Mouse (Mus musculus) lung, adult 2 months (tissue): ENCODE measurements around the gene Adipoq. TPM values are rescaled to one million over a fixed set of nuclear protein-coding genes. Genes with fewer than 3 reads are reported as not detected.
"Not testable (repeated sequence)": the region's sequence is repeated elsewhere in the genome, so short reads cannot be mapped to it uniquely, and the experiment has no call there.

Experiments
- DNase-seq: peaks from one replicate; pipeline ENCODE4 v3.0.0; 2022
- H3K4me1 ChIP-seq: fragments of 200-500 bp; 2 replicates; pipeline ENCODE4 v1.6.1; 2011; ENCODE audit warnings: low read length; ENCODE audit not compliant: control insufficient read depth, insufficient read depth
- H3K4me3 ChIP-seq: fragments of 200-500 bp; replicated peaks from 2 replicates; pipeline ENCODE3; 2011; ENCODE audit warnings: low read depth, mild to moderate bottlenecking, control low read depth, low read length; ENCODE audit errors: extremely low read depth
- CTCF ChIP-seq: fragments of 200-500 bp; IDR thresholded peaks from 2 replicates; pipeline ENCODE4 v1.5.1; 2011; ENCODE audit warnings: mild to moderate bottlenecking, low read length, control low read depth; ENCODE audit not compliant: insufficient read depth
- POLR2A ChIP-seq: fragments of 200-500 bp; IDR thresholded peaks from 2 replicates; pipeline ENCODE4 v1.6.1; 2011; ENCODE audit warnings: low read depth, mild to moderate bottlenecking, control low read depth, low read length, borderline replicate concordance; ENCODE audit errors: extremely low read depth
- WGBS: fragments of 180-500 bp; shearing (Covaris S2); methylation state at CpG from one replicate; pipeline ENCODE4 v1.1.7; 2018; 5-methylcytosine and 5-hydroxymethylcytosine counted together
- polyA plus RNA-seq: library from polyadenylated mRNA; depleted of rRNA; stranded (reverse); fragments of >200 nt; gene quantifications from 2 replicates; pipeline ENCODE4 v1.2.3, GENCODE M21; 2012

The Adipoq gene
- polyA plus RNA-seq, 1 experiment = 19.3 TPM

DNA sequence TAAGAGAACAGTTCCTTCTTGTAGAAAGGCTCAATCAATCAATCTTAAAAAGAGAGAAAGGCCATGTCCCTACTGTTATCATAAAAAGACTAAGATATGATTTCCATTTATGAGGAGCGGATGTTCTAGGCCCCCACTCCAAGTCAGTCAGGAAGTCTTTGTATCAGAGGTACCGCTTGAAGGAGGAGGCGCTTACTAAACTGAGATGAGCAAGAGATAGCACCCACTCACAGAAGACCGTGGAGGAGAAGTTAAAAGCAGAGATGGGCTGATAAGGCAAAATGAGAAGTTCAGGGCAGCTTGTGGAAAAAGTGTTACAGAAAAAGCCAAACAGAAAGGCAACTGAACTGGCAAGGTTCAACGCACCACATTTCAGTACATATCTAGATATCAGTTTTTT is 28.5 kb downstream of the Adipoq start:
- TF ChIP-seq CTCF = no peak
- 55% methylated on average over 5 of the region's 5 CpGs for WGBS
- no peak for DNase-seq
- Histone ChIP-seq H3K4me3 (no peak overlapping the region), H3K4me1 (peaks cover 3% of the 10 kb centered on the region)

- TF ChIP-seq POLR2A (no peak), CTCF (no peak)
- WGBS = 24% methylated on average over 3 of the region's 3 CpGs
- H3K4me3 ChIP-seq = no peak overlapping the region
- peaks cover 3% of the 10 kb centered on the region for H3K4me1 ChIP-seq
- no peak for DNase-seq
Observed at GRCm38 (mm10) chr16:23175956-23176355, 29.6 kb downstream of the Adipoq start.

GRCm38 (mm10) chr16:23177856-23178255 is 31.5 kb downstream of the Adipoq start:
- H3K4me1 ChIP-seq = peaks cover 5% of the 10 kb centered on the region
- WGBS = 98% methylated on average over 2 of the region's 2 CpGs
- TF ChIP-seq CTCF (no peak), POLR2A (no peak)
- no peak for DNase-seq
- no peak overlapping the region for H3K4me3 ChIP-seq

- 81% methylated on average over 5 of the region's 5 CpGs for WGBS
- Histone ChIP-seq H3K4me1 (peaks cover 5% of the 10 kb centered on the region), H3K4me3 (no peak overlapping the region)
- TF ChIP-seq CTCF (no peak), POLR2A (no peak)
- no peak for DNase-seq
Observed at GRCm38 (mm10) chr16:23178796-23179195, 32.5 kb downstream of the Adipoq start.

GRCm38 (mm10) chr16:23179436-23179835 is 33.1 kb downstream of the Adipoq start:
- 92% methylated on average over 18 of the region's 18 CpGs for WGBS

GRCm38 (mm10) chr16:23181054-23181453 is 34.7 kb downstream of the Adipoq start:
- no peak for TF ChIP-seq POLR2A
- no peak for TF ChIP-seq CTCF
- no peak for DNase-seq
- no peak overlapping the region for H3K4me3 ChIP-seq
- 62% methylated on average over 4 of the region's 4 CpGs for WGBS
- peaks cover 2% of the 10 kb centered on the region; the same call in 1 of the 2 replicates for H3K4me1 ChIP-seq

More at GRCm38 (mm10) chr16:23179436-23179835, 33.1 kb downstream of the Adipoq start:
- not testable (repeated sequence) for DNase-seq, H3K4me1 ChIP-seq, H3K4me3 ChIP-seq

GRCm38 (mm10) chr16:23181487-23181886 is 35.2 kb downstream of the Adipoq start:
- peaks cover 2% of the 10 kb centered on the region; the same call in 1 of the 2 replicates for H3K4me1 ChIP-seq
- no peak overlapping the region for H3K4me3 ChIP-seq
- 65% methylated on average over 3 of the region's 3 CpGs for WGBS
- TF ChIP-seq POLR2A (no peak), CTCF (no peak)
- no peak for DNase-seq

DNA sequence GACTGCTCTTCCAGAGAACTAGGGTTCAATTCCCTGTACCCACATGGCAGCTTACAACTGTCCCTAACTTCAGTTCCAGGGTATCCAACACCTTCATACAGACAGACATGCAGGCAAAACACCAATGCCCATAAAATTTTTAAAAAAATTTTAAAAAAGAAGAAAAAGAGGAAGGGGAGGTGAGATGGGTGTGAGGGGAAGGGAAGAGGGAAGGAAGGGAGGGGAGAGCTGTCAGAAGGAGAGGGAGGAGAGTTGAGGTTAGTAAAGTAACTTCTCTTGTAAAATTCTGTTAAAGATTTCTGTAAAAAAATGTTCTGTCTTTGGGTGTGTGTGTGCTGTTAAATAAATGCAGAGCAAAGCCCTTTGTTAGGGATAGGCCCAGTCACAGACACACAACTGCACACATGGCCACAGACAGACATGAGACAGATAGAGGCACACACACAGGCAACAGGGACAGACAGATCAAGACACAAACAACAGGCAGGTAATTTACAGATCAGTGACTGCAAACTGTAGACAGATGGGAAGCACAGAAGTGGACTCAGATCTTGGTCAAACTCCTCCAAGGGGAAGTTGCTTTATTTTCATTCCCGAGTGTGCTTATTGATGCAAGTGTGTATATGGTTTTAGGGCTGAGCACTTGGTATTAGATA is 35.7 kb downstream of the Adipoq start:
- Histone ChIP-seq H3K4me1 (peaks cover 2% of the 10 kb centered on the region; the same call in 1 of the 2 replicates), H3K4me3 (no peak overlapping the region)
- DNase-seq = no peak
- TF ChIP-seq POLR2A = no peak
- TF ChIP-seq CTCF = no peak
- 73% methylated on average over 1 of the region's 1 CpGs for WGBS

- DNase-seq = no peak
- WGBS = 74% methylated on average over 2 of the region's 2 CpGs
- Histone ChIP-seq H3K4me3 (no peak overlapping the region), H3K4me1 (peaks cover 2% of the 10 kb centered on the region; the same call in 1 of the 2 replicates)
- TF ChIP-seq CTCF (no peak), POLR2A (no peak)
Observed at GRCm38 (mm10) chr16:23185824-23186223, 39.5 kb downstream of the Adipoq start.

DNA sequence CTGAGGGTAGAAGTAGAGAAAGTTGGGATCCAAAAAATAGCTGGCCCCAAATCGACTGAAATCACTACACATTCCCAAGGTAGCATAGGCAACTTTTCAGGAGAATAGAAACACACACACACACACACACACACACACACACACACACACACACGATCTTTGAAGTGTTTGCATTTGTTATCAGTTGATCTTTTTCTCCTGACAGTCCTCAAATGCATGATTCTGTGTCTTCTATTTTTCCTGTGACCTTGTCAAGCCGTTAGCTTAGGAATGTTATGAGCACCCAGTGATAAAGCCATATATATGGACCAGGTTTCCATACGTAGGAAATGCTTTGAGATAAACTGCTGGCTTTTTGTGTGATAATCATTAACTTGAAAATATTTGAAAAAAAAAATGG is 40.1 kb downstream of the Adipoq start:
- TF ChIP-seq CTCF = no peak
- TF ChIP-seq POLR2A = no peak
- no peak for DNase-seq
- peaks cover 2% of the 10 kb centered on the region; the same call in 1 of the 2 replicates for H3K4me1 ChIP-seq
- H3K4me3 ChIP-seq = no peak overlapping the region
- 61% methylated on average over 4 of the region's 4 CpGs for WGBS
